Mouse (Mus musculus) testis, adult 2 months (tissue): ENCODE results near the gene Tcea3.

ENCODE experiments used
- CTCF ChIP-seq: fragments of 200-500 bp; IDR thresholded peaks from 2 replicates; pipeline ENCODE4 v1.5.1; 2012; ENCODE audit warnings: low read depth, mild to moderate bottlenecking, inconsistent platforms, low read length, moderate library complexity; ENCODE audit not compliant: control insufficient read depth, insufficient read depth, insufficient replicate concordance
- POLR2A ChIP-seq: fragments of 200-500 bp; IDR thresholded peaks from 2 replicates; pipeline ENCODE4 v1.6.1; 2012; ENCODE audit warnings: low read depth, mild to moderate bottlenecking, inconsistent platforms, low read length, moderate library complexity; ENCODE audit not compliant: control insufficient read depth

GRCm38 (mm10) chr4:136249780-136250179 is 2.3 kb downstream of the Tcea3 start:
- TF ChIP-seq POLR2A (no peak), CTCF (no peak)
